Mouse (Mus musculus) bone marrow, adult 2 months (tissue): ENCODE data around the gene Abhd12.

Experiments
- CTCF ChIP-seq: fragments of 200-500 bp; IDR thresholded peaks from 2 replicates; pipeline ENCODE4 v1.5.1; 2011; ENCODE audit warnings: low read length, control low read depth; ENCODE audit not compliant: control insufficient read depth, insufficient read depth
- POLR2A ChIP-seq: fragments of 200-500 bp; IDR thresholded peaks from 2 replicates; pipeline ENCODE4 v1.6.1; 2011; ENCODE audit warnings: low read depth, mild to moderate bottlenecking, control low read depth, low read length, borderline replicate concordance; ENCODE audit not compliant: control insufficient read depth

DNA sequence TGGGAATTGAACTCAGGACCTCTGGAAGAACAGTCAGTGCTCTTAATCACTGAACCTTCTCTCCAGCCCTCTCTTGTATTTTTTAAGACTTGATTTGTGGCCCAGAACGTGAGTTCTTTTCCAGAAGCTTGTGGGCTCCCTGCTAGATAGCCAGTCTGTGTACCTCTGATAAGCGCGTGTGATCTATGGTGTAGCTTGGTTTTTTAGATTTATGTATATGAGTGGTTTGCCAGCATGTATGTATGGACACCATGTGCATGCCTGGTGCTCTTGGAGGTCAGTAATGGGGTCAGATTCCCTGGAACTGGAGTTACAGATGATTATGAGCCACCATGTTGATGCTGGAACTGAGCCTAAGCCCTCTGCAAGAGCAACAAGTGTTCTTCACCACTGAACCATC lies 16.0 kb upstream of the Abhd12 start:
- no peak for TF ChIP-seq POLR2A
- TF ChIP-seq CTCF, result no peak
